Mouse (Mus musculus) T-helper 2 cell (primary cell): ENCODE measurements around the gene Slamf8.

Experiments
- in situ Hi-C: fragments of 300-600 bp; cut with MboI, MseI; formaldehyde crosslinking; loops from one replicate; pipeline ENCODE4 v1.15.1; 2025; ENCODE audit warnings: high pct_unique_total_duplicates

Gene Slamf8

GRCm38 (mm10) chr1:172532551-172532950 lies 57.8 kb downstream of the Slamf8 start:
- in situ Hi-C loops, result loop anchor here (5.0 kb wide), 1 partner anchor 95 kb away; no protein-coding TSS in a partner anchor
